Mouse (Mus musculus) ES-E14 (cell line): ENCODE measurements around the gene Ccs. TPM values are rescaled to one million over a fixed set of nuclear protein-coding genes. Genes with fewer than 3 reads are reported as not detected.
"Not testable (repeated sequence)": the region's sequence is repeated elsewhere in the genome, so short reads cannot be mapped to it uniquely, and the experiment has no call there.

Source experiments
- DNase-seq: peaks from one replicate; pipeline ENCODE4 v3.0.0-alpha.2; 2013; ENCODE audit warnings: low read depth, low spot score
- H3K27ac ChIP-seq: 2 replicates; pipeline ENCODE4 v1.5.1; 2012; ENCODE audit warnings: low read depth, mild to moderate bottlenecking, low read length, moderate library complexity, mixed read lengths; ENCODE audit not compliant: poor library complexity, insufficient read depth, severe bottlenecking
- H3K36me3 ChIP-seq: 2 replicates; pipeline ENCODE4 v1.6.1; 2012; ENCODE audit warnings: mild to moderate bottlenecking, low read length, moderate library complexity, mixed read lengths; ENCODE audit not compliant: control insufficient read depth, poor library complexity, insufficient read depth, severe bottlenecking
- H3K4me1 ChIP-seq, 2 experiments: fragments of 150-350 bp in 1 of 2; sonication (generic) in 1 of 2; 2 replicates each; pipeline ENCODE4 v1.6.1; 2012; ENCODE audit warnings: low read length in 2 of 2, mild to moderate bottlenecking in 1 of 2, mixed read lengths in 1 of 2; ENCODE audit not compliant: control insufficient read depth in 2 of 2, insufficient read depth in 2 of 2, poor library complexity in 1 of 2
- H3K4me3 ChIP-seq, 2 experiments: fragments of 150-350 bp in 1 of 2; sonication (generic) in 1 of 2; 2 replicates each; pipeline ENCODE4 v1.5.1; 2012; ENCODE audit warnings: low read length in 2 of 2, low read depth in 1 of 2, mild to moderate bottlenecking in 1 of 2, mixed read lengths in 1 of 2; ENCODE audit not compliant: insufficient read depth in 1 of 2, poor library complexity in 1 of 2, severe bottlenecking in 1 of 2
- H3K9ac ChIP-seq: 2 replicates; pipeline ENCODE4 v1.6.1; 2012; ENCODE audit warnings: low read depth, mild to moderate bottlenecking, low read length, mixed read lengths; ENCODE audit not compliant: poor library complexity, insufficient read depth, severe bottlenecking
- H3K9me3 ChIP-seq: fragments of 150-350 bp; sonication (generic); 2 replicates; pipeline ENCODE4 v1.6.1; 2012; ENCODE audit warnings: low read depth, mild to moderate bottlenecking, low read length; ENCODE audit not compliant: control insufficient read depth, insufficient read depth
- CHD2 ChIP-seq: IDR thresholded peaks from 2 replicates; pipeline ENCODE4 v1.6.1; 2014; ENCODE audit warnings: mild to moderate bottlenecking, low read depth, low read length, inconsistent platforms
- HCFC1 ChIP-seq: IDR thresholded peaks from 2 replicates; pipeline ENCODE4 v1.6.1; 2012; ENCODE audit warnings: low read length, inconsistent platforms, borderline replicate concordance; ENCODE audit not compliant: insufficient read depth
- MAFK ChIP-seq: IDR thresholded peaks from 2 replicates; pipeline ENCODE4 v1.6.1; 2014; ENCODE audit warnings: mild to moderate bottlenecking, low read depth, low read length, inconsistent platforms; ENCODE audit not compliant: insufficient read depth
- ZC3H11A ChIP-seq: IDR thresholded peaks from 2 replicates; pipeline ENCODE4 v1.6.1; 2012; ENCODE audit warnings: low read depth, mild to moderate bottlenecking, inconsistent platforms, low read length, borderline replicate concordance
- ZNF384 ChIP-seq: IDR thresholded peaks from 2 replicates; pipeline ENCODE4 v1.6.1; 2012; ENCODE audit warnings: low read depth, low read length, inconsistent platforms
- in situ Hi-C, 2 experiments: fragments of 600-800 bp; cut with MboI; formaldehyde crosslinking; loops; one replicate each; pipeline ENCODE4 v1.15.1; 2025; ENCODE audit warnings: low sequenced_read_pairs in 2 of 2, inconsistent platforms in 1 of 2; ENCODE audit not compliant: unreplicated experiment in 2 of 2
- total RNA-seq: library from RNA; depleted of rRNA; stranded (reverse); fragments of 300-350 nt; gene quantifications from 2 replicates; pipeline ENCODE4 v1.2.3, GENCODE M21; 2012

Ccs gene
- total RNA-seq, 1 experiment: 49.9 TPM

GRCm38 (mm10) chr19:4877785-4878184 is 38.7 kb upstream of the Ccs start, which contains the start of gene Actn3:
Gene Actn3, minus strand, starts transcription at chr19:4877909.
- H3K4me1 ChIP-seq: peaks cover 2 to 22% of the 10 kb centered on the region in 2 experiments; a peak in 3 of 4 replicates
- peaks cover 2% of the 10 kb centered on the region; the same call in 1 of the 2 replicates for H3K36me3 ChIP-seq
- no peaks in the 10 kb centered on the region for H3K9me3 ChIP-seq
- in situ Hi-C loops: no loop called here
- peak within 1 kb of the TSS; percentile 92 for H3K9ac ChIP-seq
- DNase-seq: no peak
- peak within 1 kb of the TSS; percentile 92 to 99 for H3K4me3 ChIP-seq
- TF ChIP-seq HCFC1 (no peak), MAFK (no peak), CHD2 (no peak), ZNF384 (no peak), ZC3H11A (no peak)
- peak within 1 kb of the TSS; percentile 14; the same call in 1 of the 2 replicates for H3K27ac ChIP-seq

- Histone ChIP-seq H3K27ac (no peak overlapping the region), H3K9ac (no peak overlapping the region), H3K9me3 (no peaks in the 10 kb centered on the region), H3K4me3 (no peak overlapping the region), H3K4me1 (peaks cover 2 to 22% of the 10 kb centered on the region in 2 experiments; a peak in 3 of 4 replicates), H3K36me3 (no peaks in the 10 kb centered on the region)
- DNase-seq: no peak
- in situ Hi-C loops: no loop called here
- TF ChIP-seq CHD2 (no peak), MAFK (peak; percentile 39; the same call in 1 of the 2 replicates)
Measured at GRCm38 (mm10) chr19:4876755-4877154, 37.6 kb upstream of the Ccs start.

- H3K4me3 ChIP-seq: no peak overlapping the region
- H3K4me1 ChIP-seq: peaks cover 2 to 22% of the 10 kb centered on the region in 2 experiments; a peak in 3 of 4 replicates
- in situ Hi-C loops: no loop called here
- TF ChIP-seq HCFC1 (no peak), CHD2 (no peak), MAFK (no peak), ZNF384 (no peak), ZC3H11A (no peak)
- no peak overlapping the region for H3K9ac ChIP-seq
- no peaks in the 10 kb centered on the region for H3K9me3 ChIP-seq
- H3K27ac ChIP-seq: no peak overlapping the region
- no peaks in the 10 kb centered on the region for H3K36me3 ChIP-seq
- no peak for DNase-seq
Measured at GRCm38 (mm10) chr19:4876241-4876640, 37.1 kb upstream of the Ccs start.

GRCm38 (mm10) chr19:4874613-4875012 is 35.5 kb upstream of the Ccs start:
- H3K9ac ChIP-seq, H3K9me3 ChIP-seq, H3K4me3 ChIP-seq, H3K27ac ChIP-seq, H3K36me3 ChIP-seq, in situ Hi-C loops, DNase-seq: not testable (repeated sequence)
- H3K4me1 ChIP-seq: peaks cover 2 to 16% of the 10 kb centered on the region in 2 experiments; a peak in 3 of 4 replicates

GRCm38 (mm10) chr19:4865147-4865546 is 26.0 kb upstream of the Ccs start:
- Histone ChIP-seq H3K27ac (no peak overlapping the region), H3K9me3 (no peaks in the 10 kb centered on the region), H3K36me3 (no peaks in the 10 kb centered on the region; the same call in 1 of the 2 replicates), H3K4me3 (peak overlapping the region; percentile 4 to 31; a peak in 2 of 4 replicates), H3K9ac (peak overlapping the region; percentile 23; the same call in 1 of the 2 replicates), H3K4me1 (peaks cover 2 to 13% of the 10 kb centered on the region in 2 experiments; a peak in 2 of 4 replicates)
- TF ChIP-seq MAFK: no peak
- no peak for TF ChIP-seq ZC3H11A
- no peak for TF ChIP-seq ZNF384
- no peak for TF ChIP-seq CHD2
- no peak for TF ChIP-seq HCFC1
- peak; percentile 77 for DNase-seq
- in situ Hi-C loops: no loop called here
